Mouse (Mus musculus) hindbrain, embryonic 15.5 days (tissue): Measurements from ENCODE around the gene AC109138.7. TPM values are rescaled to one million over a fixed set of nuclear protein-coding genes. Genes with fewer than 3 reads are reported as not detected.

ENCODE experiments used
- ATAC-seq: fragments of 200-750 bp; cut with Nextera tagmentation; 2 replicates; pipeline ENCODE4 v1.8.0; 2017; ENCODE audit warnings: low read depth, moderate number of reproducible peaks, moderate TSS enrichment; ENCODE audit not compliant: low FRiP score
- H3K27ac ChIP-seq: fragments of 300-500 bp; sonication (generic); replicated peaks from 2 replicates; pipeline ENCODE4 v1.5.1; 2015; ENCODE audit warnings: mild to moderate bottlenecking, inconsistent platforms
- H3K27me3 ChIP-seq: fragments of 300-500 bp; sonication (generic); 2 replicates; pipeline ENCODE4 v1.6.1; 2015; ENCODE audit warnings: control low read depth, inconsistent platforms
- H3K36me3 ChIP-seq: fragments of 300-500 bp; sonication (generic); 2 replicates; pipeline ENCODE4 v1.6.1; 2015; ENCODE audit warnings: control low read depth, inconsistent platforms
- H3K4me1 ChIP-seq: fragments of 300-500 bp; sonication (generic); replicated peaks from 2 replicates; pipeline ENCODE4 v1.6.1; 2015; ENCODE audit warnings: control low read depth, inconsistent platforms
- H3K4me2 ChIP-seq: fragments of 300-500 bp; sonication (generic); 2 replicates; pipeline ENCODE4 v1.6.1; 2015; ENCODE audit warnings: moderate library complexity, mild to moderate bottlenecking, inconsistent platforms
- H3K4me3 ChIP-seq: fragments of 300-500 bp; sonication (generic); 2 replicates; pipeline ENCODE4 v1.5.1; 2015; ENCODE audit warnings: mild to moderate bottlenecking, inconsistent platforms
- H3K9ac ChIP-seq: fragments of 300-500 bp; sonication (generic); 2 replicates; pipeline ENCODE4 v1.6.1; 2015; ENCODE audit warnings: inconsistent platforms
- H3K9me3 ChIP-seq: fragments of 300-500 bp; sonication (generic); 2 replicates; pipeline ENCODE4 v1.6.1; 2016; ENCODE audit warnings: control low read depth, inconsistent platforms
- WGBS: fragments of 180-500 bp; shearing (Covaris S2); methylation state at CpG from one replicate; pipeline ENCODE4 v1.1.7; 2015; 5-methylcytosine and 5-hydroxymethylcytosine counted together
- polyA plus RNA-seq: library from polyadenylated mRNA; unstranded; fragments of >200 nt; fragmentation: Nextera tagmentation; extraction: Ambion mirVana; gene quantifications from 2 replicates; pipeline ENCODE4 v1.2.1, GENCODE M21; 2015

Gene AC109138.7
- polyA plus RNA-seq, 1 experiment from 2014 or later, result not detected

DNA sequence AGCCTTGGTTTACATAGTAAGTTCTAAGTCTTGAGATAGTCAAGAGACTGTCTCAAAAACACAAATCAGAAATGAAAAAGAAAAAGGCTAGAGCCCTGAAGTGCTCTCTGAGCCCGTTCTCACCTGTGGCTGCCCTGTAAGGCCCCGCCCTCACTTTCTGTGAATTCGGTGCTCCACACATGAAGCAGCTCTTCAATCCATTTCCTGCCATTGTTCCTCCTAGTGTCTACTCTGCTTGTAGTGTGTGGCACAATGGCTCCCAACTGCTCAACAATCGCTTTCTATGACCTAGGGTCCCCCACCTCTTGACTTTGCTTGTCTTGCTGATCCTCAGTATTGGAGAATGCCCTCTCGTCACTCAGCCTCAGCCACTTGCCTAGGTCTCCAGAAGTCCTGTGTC is 13.3 kb downstream of the AC109138.7 start:
- peaks cover 12% of the 10 kb centered on the region for H3K4me1 ChIP-seq
- no peak overlapping the region for H3K4me3 ChIP-seq
- H3K4me2 ChIP-seq, result no peak overlapping the region
- 67% methylated on average over 5 of the region's 5 CpGs for WGBS
- no peaks in the 10 kb centered on the region for H3K9me3 ChIP-seq
- no peak overlapping the region for H3K27ac ChIP-seq
- H3K36me3 ChIP-seq, result no peaks in the 10 kb centered on the region
- ATAC-seq, result no peak
- 0 out of 2 replicates have a peak, but pooled peaks cover 9% of the 10 kb centered on the region for H3K27me3 ChIP-seq
- no peak overlapping the region for H3K9ac ChIP-seq

DNA sequence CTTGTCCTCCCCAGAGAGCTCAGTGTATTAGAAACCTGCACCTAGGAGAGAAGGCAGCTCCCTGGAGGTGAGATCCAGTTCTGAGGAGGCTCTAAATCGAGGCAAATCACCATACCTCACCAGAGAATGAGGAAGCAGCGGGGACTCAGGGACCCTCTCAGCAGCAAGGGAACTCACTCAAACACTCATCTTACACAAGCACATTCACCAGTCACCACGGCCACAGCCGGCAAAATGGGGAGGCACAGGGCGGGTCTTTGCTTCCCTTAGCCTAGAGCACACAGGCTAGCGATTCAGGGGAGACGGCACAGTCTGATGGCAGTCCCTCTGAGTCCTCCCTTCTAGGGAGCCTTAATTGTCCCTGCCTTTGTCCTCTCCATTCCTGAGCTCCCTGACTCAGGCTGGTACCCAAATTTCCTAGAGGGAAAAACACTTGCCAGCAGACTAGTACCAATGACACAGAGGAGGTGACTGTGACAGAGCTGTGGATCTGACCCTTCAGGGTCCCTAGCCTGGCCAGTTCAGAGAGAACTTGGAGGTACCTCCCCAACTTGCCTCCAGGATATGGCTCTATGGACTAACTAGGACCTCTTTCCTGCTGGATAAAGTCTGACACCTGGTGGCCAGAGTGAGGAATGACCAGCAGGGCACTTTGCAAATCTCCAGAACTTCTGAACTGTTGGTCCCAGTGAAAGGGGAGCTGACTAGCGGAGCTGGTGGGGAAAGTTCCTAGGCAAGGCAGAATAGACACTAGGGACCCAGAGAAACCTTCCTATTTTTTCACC is 13.9 kb downstream of the AC109138.7 start:
- Histone ChIP-seq H3K27me3 (0 out of 2 replicates have a peak, but pooled peaks cover 9% of the 10 kb centered on the region), H3K4me3 (no peak overlapping the region), H3K9ac (no peak overlapping the region)

DNA sequence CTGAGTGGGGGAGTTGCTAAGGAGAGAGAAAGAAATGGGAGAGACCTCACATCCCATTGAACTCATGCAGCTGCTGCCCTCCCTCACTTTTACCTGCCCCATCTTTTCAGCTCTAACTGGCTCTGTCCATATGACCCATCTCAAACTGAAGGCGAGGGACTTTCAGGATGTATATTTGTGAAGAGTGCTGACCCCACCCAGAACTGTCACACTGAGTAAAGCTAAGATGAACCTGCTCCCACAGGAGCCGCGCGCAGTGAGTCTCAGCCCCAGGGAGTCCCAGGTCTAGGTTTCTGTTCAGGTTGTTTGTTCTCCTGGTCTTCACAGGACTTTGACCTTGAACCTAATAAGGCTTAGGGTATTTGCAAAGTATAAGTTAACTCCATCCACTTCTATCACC is 14.7 kb downstream of the AC109138.7 start:
- H3K27me3 ChIP-seq, result 0 out of 2 replicates have a peak, but pooled peaks cover 9% of the 10 kb centered on the region
- H3K9ac ChIP-seq, result no peak overlapping the region
- H3K9me3 ChIP-seq, result no peaks in the 10 kb centered on the region
- H3K4me1 ChIP-seq, result peaks cover 14% of the 10 kb centered on the region
- H3K27ac ChIP-seq, result no peak overlapping the region
- ATAC-seq, result no peak
- no peaks in the 10 kb centered on the region for H3K36me3 ChIP-seq
- H3K4me2 ChIP-seq, result no peak overlapping the region
- no peak overlapping the region for H3K4me3 ChIP-seq
- WGBS, result 76% methylated on average over 4 of the region's 4 CpGs

More for the DNA sequence above, 13.9 kb downstream of the AC109138.7 start:
- Histone ChIP-seq H3K4me2 (no peak overlapping the region), H3K4me1 (peaks cover 14% of the 10 kb centered on the region), H3K9me3 (no peaks in the 10 kb centered on the region), H3K27ac (no peak overlapping the region), H3K36me3 (no peaks in the 10 kb centered on the region)
- ATAC-seq, result no peak
- WGBS, result 22% methylated on average over 8 of the region's 8 CpGs

DNA sequence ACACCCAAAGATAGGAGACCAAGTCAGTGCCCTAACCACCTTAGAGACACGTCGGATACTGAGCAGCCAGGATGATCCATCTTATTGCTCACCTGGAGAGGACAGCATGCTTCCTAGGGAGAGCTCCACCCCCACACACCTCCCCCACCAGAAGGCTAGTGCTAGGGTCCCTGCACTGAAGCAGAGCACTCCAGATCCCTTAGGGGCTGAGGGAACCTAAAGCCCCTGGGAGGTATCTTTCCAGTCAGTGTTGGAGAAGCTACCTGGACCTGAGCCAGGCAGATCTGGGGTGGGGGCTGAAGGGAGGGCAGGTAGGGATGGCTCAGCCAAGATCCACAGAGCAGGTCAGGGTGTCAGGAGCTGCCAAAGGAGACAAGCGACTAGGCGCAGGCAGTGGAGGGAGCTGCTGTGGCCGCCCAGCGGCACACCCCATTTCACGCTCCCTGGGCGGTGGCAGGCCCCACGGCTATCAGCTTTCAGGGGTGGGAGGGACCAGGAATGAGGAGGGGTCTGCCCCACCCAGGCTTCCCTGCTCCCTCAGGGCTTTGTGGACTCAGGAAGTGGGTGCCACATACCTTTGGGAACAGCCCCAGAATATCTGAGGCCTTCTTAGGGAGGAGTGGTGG is 15.4 kb downstream of the AC109138.7 start:
- ATAC-seq, result no peak
- Histone ChIP-seq H3K9me3 (no peaks in the 10 kb centered on the region), H3K4me2 (no peak overlapping the region), H3K36me3 (no peaks in the 10 kb centered on the region), H3K4me3 (no peak overlapping the region), H3K9ac (no peak overlapping the region), H3K27me3 (0 out of 2 replicates have a peak, but pooled peaks cover 9% of the 10 kb centered on the region), H3K27ac (no peak overlapping the region), H3K4me1 (peaks cover 14% of the 10 kb centered on the region)
- 51% methylated on average over 7 of the region's 9 CpGs for WGBS

DNA sequence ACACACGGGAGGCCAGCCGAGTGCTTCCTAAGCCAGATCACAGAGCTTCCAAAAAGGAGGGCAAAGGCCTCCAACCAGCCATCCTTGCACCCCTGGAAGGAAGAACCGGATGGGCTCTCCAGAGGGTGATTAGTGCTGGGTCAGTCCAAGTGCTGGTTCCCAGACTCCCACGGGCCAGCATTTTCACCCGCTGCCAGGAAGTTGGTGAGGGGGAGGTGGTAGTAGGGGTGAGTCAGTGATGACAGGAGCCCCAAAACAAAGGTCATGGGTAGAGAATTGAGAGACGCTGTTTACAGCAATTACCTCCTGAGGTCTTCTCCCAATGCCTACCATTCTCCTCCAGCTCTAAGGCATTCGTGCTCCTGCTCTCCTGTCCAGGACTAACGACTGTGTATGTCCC is 16.3 kb downstream of the AC109138.7 start:
- no peak overlapping the region for H3K27ac ChIP-seq
- H3K36me3 ChIP-seq, result no peaks in the 10 kb centered on the region
- no peak overlapping the region for H3K4me3 ChIP-seq
- WGBS, result 73% methylated on average over 8 of the region's 8 CpGs
- H3K9ac ChIP-seq, result no peak overlapping the region
- H3K4me2 ChIP-seq, result no peak overlapping the region
- H3K4me1 ChIP-seq, result peaks cover 14% of the 10 kb centered on the region
- no peak for ATAC-seq
- H3K27me3 ChIP-seq, result 0 out of 2 replicates have a peak, but pooled peaks cover 9% of the 10 kb centered on the region
- H3K9me3 ChIP-seq, result no peaks in the 10 kb centered on the region

DNA sequence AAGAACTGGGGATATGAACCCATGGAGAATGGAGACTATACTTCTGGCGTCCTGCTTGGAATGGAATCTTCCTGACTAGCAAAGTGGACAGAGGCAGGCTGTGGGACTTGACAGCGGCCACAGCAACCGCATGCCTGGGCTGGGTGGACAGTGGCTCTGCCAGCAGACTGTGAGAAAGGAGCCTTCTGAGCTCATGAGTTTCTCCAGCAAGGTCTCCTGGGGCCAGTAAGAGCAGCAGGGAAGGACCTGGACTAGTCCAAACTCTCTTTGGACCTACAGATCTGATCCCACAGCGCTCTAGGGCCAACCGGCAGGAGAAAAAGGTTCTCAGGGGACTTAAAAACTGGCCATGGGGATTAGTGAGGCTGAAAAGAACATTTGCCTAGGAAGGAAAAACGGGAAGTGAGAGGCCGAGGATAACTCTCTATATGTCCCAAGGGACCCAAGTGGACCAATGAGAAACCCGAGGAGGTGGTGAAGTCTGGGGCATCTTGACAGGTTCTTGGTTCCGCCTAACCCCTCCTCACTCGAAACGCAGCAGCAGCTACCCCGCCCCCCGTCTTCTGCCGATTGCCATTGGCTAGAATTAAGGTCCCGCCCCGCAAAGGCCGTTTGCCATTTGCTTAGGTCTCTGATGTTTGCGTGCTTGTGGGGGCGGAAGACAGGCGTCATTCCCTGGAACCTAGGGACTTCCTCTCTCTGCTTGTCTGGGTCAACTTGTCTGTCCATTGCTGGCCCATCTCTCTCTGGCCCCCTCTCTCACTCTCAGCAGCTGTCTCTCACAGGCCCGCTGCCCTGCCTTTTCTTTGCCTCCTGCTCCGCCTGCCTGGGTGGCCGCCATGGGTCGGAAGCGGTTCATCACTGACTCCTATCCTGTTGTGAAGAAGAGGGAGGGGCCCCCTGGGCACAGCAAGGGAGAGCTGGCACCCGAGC is 17.4 kb downstream of the AC109138.7 start, which contains the start of gene Pold4:
TSS of gene Pold4 (plus strand) at position 647 of the 933 bp plus-strand sequence.
- Histone ChIP-seq H3K27ac (peak within 1 kb of the TSS; percentile 88), H3K4me1 (peaks cover 14% of the 10 kb centered on the region), H3K4me2 (peak within 1 kb of the TSS; percentile 87), H3K36me3 (no peaks in the 10 kb centered on the region), H3K9ac (peak within 1 kb of the TSS; percentile 62), H3K9me3 (no peaks in the 10 kb centered on the region), H3K4me3 (peak within 1 kb of the TSS; percentile 64), H3K27me3 (0 out of 2 replicates have a peak, but pooled peaks cover 9% of the 10 kb centered on the region)
- peak; percentile 94 for ATAC-seq
- 9% methylated on average over 26 of the region's 26 CpGs for WGBS

DNA sequence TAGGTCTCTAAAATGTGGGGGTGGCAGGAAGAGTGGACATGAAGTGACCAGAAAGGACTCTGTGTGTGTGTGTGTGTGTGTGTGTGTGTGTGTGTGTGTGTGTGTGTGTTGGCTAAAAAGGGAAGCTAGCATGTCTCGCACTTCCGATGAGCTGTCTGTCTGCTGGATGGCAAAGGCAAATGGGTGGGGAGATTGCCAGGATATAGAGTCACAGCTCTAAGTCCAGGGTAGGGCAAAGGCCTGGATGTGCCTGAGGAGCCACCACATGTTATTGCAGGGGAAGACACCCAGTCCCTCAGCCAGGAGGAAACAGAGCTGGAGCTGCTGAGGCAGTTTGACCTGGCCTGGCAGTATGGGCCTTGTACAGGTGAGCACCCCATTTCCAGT is 18.0 kb downstream of the AC109138.7 start:
- Histone ChIP-seq H3K4me1 (peaks cover 14% of the 10 kb centered on the region), H3K4me3 (peak overlapping the region; percentile 64), H3K9ac (peak overlapping the region; percentile 62), H3K27ac (peak overlapping the region; percentile 88), H3K4me2 (peak overlapping the region; percentile 87), H3K36me3 (no peaks in the 10 kb centered on the region), H3K9me3 (no peaks in the 10 kb centered on the region), H3K27me3 (0 out of 2 replicates have a peak, but pooled peaks cover 9% of the 10 kb centered on the region)
- no peak for ATAC-seq
- 15% methylated on average over 2 of the region's 2 CpGs for WGBS

DNA sequence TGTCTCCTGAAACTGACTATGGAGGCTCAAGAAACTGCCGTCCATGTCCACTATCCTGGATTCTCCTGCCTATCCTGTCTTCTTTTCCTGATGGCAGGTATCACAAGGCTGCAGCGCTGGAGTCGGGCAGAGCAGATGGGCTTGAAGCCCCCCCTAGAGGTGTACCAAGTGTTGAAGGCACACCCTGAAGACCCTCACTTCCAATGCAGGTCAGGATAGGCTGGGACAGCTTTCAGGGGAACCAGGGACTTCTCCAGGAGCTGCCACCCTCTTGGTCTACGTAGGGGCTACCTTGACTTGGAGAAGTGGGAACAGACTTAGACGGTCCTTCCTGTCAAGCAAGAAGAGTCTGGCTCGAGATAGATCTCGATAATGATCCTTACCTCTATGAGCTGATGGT is 18.5 kb downstream of the AC109138.7 start:
- H3K9ac ChIP-seq, result peak overlapping the region; percentile 62
- H3K4me1 ChIP-seq, result peaks cover 14% of the 10 kb centered on the region
- H3K27ac ChIP-seq, result no peak overlapping the region; the same call in 1 of the 2 replicates
- 0 out of 2 replicates have a peak, but pooled peaks cover 7% of the 10 kb centered on the region for H3K27me3 ChIP-seq
- ATAC-seq, result no peak
- H3K4me3 ChIP-seq, result no peak overlapping the region
- no peaks in the 10 kb centered on the region for H3K9me3 ChIP-seq
- no peaks in the 10 kb centered on the region for H3K36me3 ChIP-seq
- peak overlapping the region; percentile 87 for H3K4me2 ChIP-seq
- 80% methylated on average over 7 of the region's 7 CpGs for WGBS

DNA sequence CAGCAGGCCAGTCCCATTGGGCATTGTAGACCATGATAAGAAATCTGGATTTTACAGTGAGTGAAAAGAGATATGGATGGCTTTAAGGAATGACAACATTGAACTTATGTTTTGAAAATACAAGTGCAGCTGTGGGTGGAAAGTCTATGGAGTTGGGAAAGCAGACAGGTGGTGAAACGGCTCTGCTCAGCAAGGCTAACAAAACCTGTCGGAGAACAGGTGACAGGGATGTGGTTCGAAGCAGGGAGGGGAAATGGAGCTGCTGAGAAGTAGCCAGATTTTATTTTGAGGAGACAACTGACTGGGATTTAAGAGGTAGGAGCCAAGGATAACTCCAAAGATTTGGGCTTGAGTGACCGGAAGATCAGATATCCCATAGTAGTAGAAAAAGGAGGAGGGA is 20.4 kb downstream of the AC109138.7 start:
- ATAC-seq, result no peak
- no peaks in the 10 kb centered on the region for H3K9me3 ChIP-seq
- 0 out of 2 replicates have a peak, but pooled peaks cover 2% of the 10 kb centered on the region for H3K27me3 ChIP-seq
- no peak overlapping the region for H3K4me3 ChIP-seq
- no peak overlapping the region for H3K4me2 ChIP-seq
- H3K4me1 ChIP-seq, result peaks cover 14% of the 10 kb centered on the region
- no peak overlapping the region for H3K9ac ChIP-seq
- 85% methylated on average over 4 of the region's 4 CpGs for WGBS
- no peak overlapping the region for H3K27ac ChIP-seq
- no peaks in the 10 kb centered on the region for H3K36me3 ChIP-seq

DNA sequence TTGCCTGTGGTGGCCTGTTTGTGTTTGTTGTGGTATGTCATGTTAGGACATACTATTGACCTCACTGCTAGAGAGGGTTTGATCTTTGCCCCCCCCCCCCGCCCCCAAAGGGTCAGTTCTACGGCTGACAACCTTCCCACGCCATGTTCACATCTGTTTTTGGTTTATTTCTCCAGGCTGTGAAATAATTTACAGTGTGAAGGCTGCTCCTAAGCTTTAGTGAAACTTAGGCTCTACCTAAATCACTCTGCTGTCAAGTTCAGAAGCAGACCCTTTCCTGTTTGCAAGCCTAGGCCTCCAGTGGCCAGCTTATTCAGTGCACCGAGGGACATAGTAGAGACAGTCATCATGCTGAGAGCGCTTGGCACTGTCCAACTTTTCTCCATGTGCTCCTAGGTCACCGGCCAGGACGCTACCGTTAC is 26.1 kb downstream of the AC109138.7 start:
- WGBS, result 78% methylated on average over 8 of the region's 8 CpGs
- no peaks in the 10 kb centered on the region for H3K9me3 ChIP-seq
- no peaks in the 10 kb centered on the region for H3K36me3 ChIP-seq
- H3K9ac ChIP-seq, result no peak overlapping the region
- no peak for ATAC-seq
- H3K27me3 ChIP-seq, result no peaks in the 10 kb centered on the region
- no peak overlapping the region for H3K4me3 ChIP-seq
- no peak overlapping the region for H3K27ac ChIP-seq
- no peak overlapping the region for H3K4me2 ChIP-seq
- H3K4me1 ChIP-seq, result no peaks in the 10 kb centered on the region

DNA sequence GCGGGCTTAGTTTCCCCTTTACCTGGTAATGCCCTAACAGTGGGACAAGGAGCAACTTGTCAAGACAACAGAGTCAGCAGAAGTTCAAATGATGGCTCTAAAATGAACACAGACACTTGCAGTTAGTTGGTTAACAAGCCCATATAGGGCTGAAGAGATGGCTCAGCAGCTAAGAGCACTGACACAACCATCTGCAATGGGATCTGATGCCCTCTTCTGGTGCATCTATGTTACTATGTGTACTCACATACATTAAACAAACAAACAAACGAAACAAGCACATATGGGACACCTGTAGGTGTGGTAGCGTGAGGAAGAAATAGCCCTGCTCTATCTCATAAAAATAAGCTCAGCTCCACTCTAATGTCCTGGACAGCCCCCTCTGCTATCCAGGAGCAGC is 28.3 kb downstream of the AC109138.7 start:
- Histone ChIP-seq H3K9me3 (no peaks in the 10 kb centered on the region), H3K4me3 (no peak overlapping the region), H3K4me2 (no peak overlapping the region), H3K9ac (no peak overlapping the region), H3K27ac (no peak overlapping the region), H3K36me3 (no peaks in the 10 kb centered on the region), H3K4me1 (no peaks in the 10 kb centered on the region), H3K27me3 (no peaks in the 10 kb centered on the region)
- no peak for ATAC-seq
- 62% methylated on average over 3 of the region's 3 CpGs for WGBS
